Comparison of ENCODE assay signal across 13 mouse cellular contexts in the genomic region with DNA sequence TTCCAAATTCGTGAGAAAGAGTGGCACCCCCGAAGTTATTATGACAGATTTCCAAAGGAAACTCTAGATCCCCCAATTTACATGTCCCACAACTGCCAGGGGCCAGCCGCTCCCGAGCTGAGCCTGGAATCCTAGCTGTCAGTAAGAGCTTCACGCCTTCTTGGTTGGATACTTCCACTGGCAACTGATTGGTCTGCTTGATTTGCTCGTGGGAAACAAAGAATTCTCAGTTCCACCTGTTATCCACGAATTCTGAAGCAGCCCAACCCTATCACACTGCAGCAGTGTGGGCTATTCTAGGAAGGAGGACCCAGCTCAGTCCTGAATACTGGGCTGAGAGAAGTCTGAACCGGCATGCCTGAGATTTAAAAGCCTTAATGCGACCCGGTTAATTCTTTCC. TPM values are rescaled to one million over a fixed set of nuclear protein-coding genes. Genes with fewer than 3 reads are reported as not detected.
DNase-seq lines count a peak whose midpoint lies in the region; ATAC-seq and TF ChIP-seq lines count a peak whose summit lies in the region.
"Had no signal": no experiment of that assay in that cellular context is flagged by ENCODE, and none has a peak within 500 bp of the region (broad histone marks: within the 10 kb centered on the region; RNA-seq: fewer than 3 reads in every experiment).

No protein-coding gene starts in this region.

- H3K36me3 ChIP-seq in heart, embryonic 15.5 days = no peaks in the 10 kb centered on the region
- H3K36me3 ChIP-seq in embryonic facial prominence, embryonic 12.5 days = no peaks in the 10 kb centered on the region
- H3K36me3 ChIP-seq in forebrain, postnatal 0 days (ENCODE audit: insufficient read depth) = no peaks in the 10 kb centered on the region
- no peaks in the 10 kb centered on the region for H3K36me3 ChIP-seq in midbrain, postnatal 0 days (ENCODE audit: insufficient read depth, low read length)

- TF ChIP-seq CTCF in forebrain, postnatal 0 days (IDR thresholded peaks at IDR 0.05; ENCODE audit: low read depth) = no peak
- TF ChIP-seq CTCF in midbrain, postnatal 0 days (IDR thresholded peaks at IDR 0.05) = no peak

- peaks cover 22% of the 10 kb centered on the region; the same call in 1 of the 2 replicates for H3K27me3 ChIP-seq in heart, embryonic 15.5 days
- H3K27me3 ChIP-seq in embryonic facial prominence, embryonic 12.5 days = peaks cover 37% of the 10 kb centered on the region
- H3K27me3 ChIP-seq in forebrain, postnatal 0 days (ENCODE audit: insufficient read depth, low read length) = no peaks in the 10 kb centered on the region
- H3K27me3 ChIP-seq in midbrain, postnatal 0 days (ENCODE audit: insufficient read depth, low read length) = no peaks in the 10 kb centered on the region

- ATAC-seq in heart, embryonic 15.5 days (replicated peaks; ENCODE audit: insufficient number of reproducible peaks, insufficient read depth, low FRiP score, low read depth) = no peak
- no peak for ATAC-seq in embryonic facial prominence, embryonic 12.5 days (ENCODE audit: insufficient number of reproducible peaks, insufficient read depth, low FRiP score, low TSS enrichment)
- ATAC-seq in forebrain, postnatal 0 days = no peak
- ATAC-seq in midbrain, postnatal 0 days (ENCODE audit: low FRiP score) = no peak
- ATAC-seq: activated CD4-positive, CD25-positive, alpha-beta regulatory T cell, adult 4 months had no signal

- peak overlapping the region; percentile 74; the same call in 1 of the 2 replicates for H3K9ac ChIP-seq in heart, embryonic 15.5 days
- H3K9ac ChIP-seq in embryonic facial prominence, embryonic 12.5 days = no peak overlapping the region
- peak overlapping the region; percentile 96 for H3K9ac ChIP-seq in forebrain, postnatal 0 days
- H3K9ac ChIP-seq in midbrain, postnatal 0 days (replicated peaks; ENCODE audit: low read length, poor library complexity, severe bottlenecking) = peak overlapping the region; percentile 93

- 27% methylated on average over 10 of the region's 10 CpGs for WGBS in heart, embryonic 15.5 days
- 34% methylated on average over 10 of the region's 10 CpGs for WGBS in embryonic facial prominence, embryonic 12.5 days
- 13% methylated on average over 10 of the region's 10 CpGs for WGBS in forebrain, postnatal 0 days
- WGBS in midbrain, postnatal 0 days = 13% methylated on average over 10 of the region's 10 CpGs

- DNase-seq in heart, adult 18-20 months = no peak
- DNase-seq in forebrain, postnatal 0 days = peak; percentile 52
- peak; percentile 34 for DNase-seq in midbrain, postnatal 0 days (ENCODE audit: low spot score)
- no peak for DNase-seq in adrenal gland, postnatal 4 days (ENCODE audit: low spot score in 2 of 2)
- no peak for DNase-seq in lung, adult 18-20 months
- DNase-seq: right cerebral cortex, postnatal 4 days; thymus, postnatal 4 days had no signal

- peak overlapping the region; percentile 70 for H3K4me3 ChIP-seq in heart, embryonic 15.5 days
- peak overlapping the region; percentile 82; the same call in 1 of the 2 replicates for H3K4me3 ChIP-seq in embryonic facial prominence, embryonic 12.5 days
- H3K4me3 ChIP-seq in forebrain, postnatal 0 days (ENCODE audit: low read depth, low read length) = peak overlapping the region; percentile 96
- H3K4me3 ChIP-seq in midbrain, postnatal 0 days (ENCODE audit: low read depth, low read length) = peak overlapping the region; percentile 80

- peak overlapping the region; percentile 92 for H3K27ac ChIP-seq in heart, embryonic 15.5 days
- H3K27ac ChIP-seq in embryonic facial prominence, embryonic 12.5 days = no peak overlapping the region
- H3K27ac ChIP-seq in forebrain, postnatal 0 days (ENCODE audit: low read depth, low read length) = peak overlapping the region; percentile 98; the same call in 1 of the 2 replicates
- 0 out of 2 replicates have a peak overlapping the region, but pooled peaks have one; percentile 19 for H3K27ac ChIP-seq in midbrain, postnatal 0 days (ENCODE audit: low read depth, low read length)

- peak overlapping the region; percentile 89 for H3K4me2 ChIP-seq in heart, embryonic 15.5 days
- H3K4me2 ChIP-seq in embryonic facial prominence, embryonic 12.5 days (replicated peaks) = peak overlapping the region; percentile 100; the same call in 1 of the 2 replicates
- peak overlapping the region; percentile 60 for H3K4me2 ChIP-seq in forebrain, postnatal 0 days (ENCODE audit: low read depth)
- peak overlapping the region; percentile 74 for H3K4me2 ChIP-seq in midbrain, postnatal 0 days (ENCODE audit: low read depth, low read length, poor library complexity, severe bottlenecking)

- no peaks in the 10 kb centered on the region for H3K9me3 ChIP-seq in heart, embryonic 15.5 days (replicated peaks)
- no peaks in the 10 kb centered on the region for H3K9me3 ChIP-seq in embryonic facial prominence, embryonic 12.5 days
- no peaks in the 10 kb centered on the region for H3K9me3 ChIP-seq in forebrain, postnatal 0 days (ENCODE audit: low read length)
- H3K9me3 ChIP-seq in midbrain, postnatal 0 days (ENCODE audit: low read length) = no peaks in the 10 kb centered on the region

- peaks cover 31% of the 10 kb centered on the region for H3K4me1 ChIP-seq in heart, embryonic 15.5 days (replicated peaks)
- 0 out of 2 replicates have a peak, but pooled peaks cover 8% of the 10 kb centered on the region for H3K4me1 ChIP-seq in embryonic facial prominence, embryonic 12.5 days
- H3K4me1 ChIP-seq in forebrain, postnatal 0 days (ENCODE audit: insufficient read depth) = peaks cover 31% of the 10 kb centered on the region
- H3K4me1 ChIP-seq in midbrain, postnatal 0 days (ENCODE audit: insufficient read depth, low read length) = peaks cover 13% of the 10 kb centered on the region; the same call in 1 of the 2 replicates

RNA-seq across cellular contexts. Expression of a gene that starts 17.1 kb away (rescaled TPM):
- polyA plus RNA-seq in heart, embryonic 15.5 days (2015; fragmentation: Nextera tagmentation; extraction: Ambion mirVana) = not detected in 2 replicates
- not detected for total RNA-seq in heart, adult 18-20 months (2021)
- not detected in 2 replicates for polyA plus RNA-seq in embryonic facial prominence, embryonic 12.5 days (2016; fragmentation: Nextera tagmentation; extraction: Ambion mirVana)
- total RNA-seq in forebrain, postnatal 0 days (2014; rRNA removed) = not detected in 2 replicates
- not detected in 2 replicates for polyA plus RNA-seq in forebrain, postnatal 0 days (2015; fragmentation: Nextera tagmentation; extraction: Ambion mirVana)
- total RNA-seq in midbrain, postnatal 0 days (2014; rRNA removed) = not detected in 2 replicates
- not detected in 2 replicates for polyA plus RNA-seq in midbrain, postnatal 0 days (2015; fragmentation: Nextera tagmentation; extraction: Ambion mirVana)
- total RNA-seq in adrenal gland, postnatal 4 days (2021) = not detected
- total RNA-seq: left cerebral cortex, adult 8-10 months had no signal
- polyA plus RNA-seq: activated CD4-positive, CD25-positive, alpha-beta regulatory T cell, adult 4 months; kidney, embryonic 14.5 days; liver, embryonic 16.5 days had no signal

RNA-seq across cellular contexts. Expression of a gene that starts 48.7 kb away (rescaled TPM):
- polyA plus RNA-seq in heart, embryonic 15.5 days (2015; fragmentation: Nextera tagmentation; extraction: Ambion mirVana) = 88.0 and 98.5 TPM in 2 replicates
- 10 to 100 TPM; 53.4 to 62.2 TPM for total RNA-seq in heart, adult 18-20 months (2021)
- polyA plus RNA-seq in embryonic facial prominence, embryonic 12.5 days (2016; fragmentation: Nextera tagmentation; extraction: Ambion mirVana) = 103 and 111 TPM in 2 replicates
- 37.9 and 47.1 TPM in 2 replicates for total RNA-seq in forebrain, postnatal 0 days (2014; rRNA removed)
- polyA plus RNA-seq in forebrain, postnatal 0 days (2015; fragmentation: Nextera tagmentation; extraction: Ambion mirVana) = 39.2 and 48.8 TPM in 2 replicates
- 34.6 and 43.6 TPM in 2 replicates for total RNA-seq in midbrain, postnatal 0 days (2014; rRNA removed)
- 42.1 and 43.5 TPM in 2 replicates for polyA plus RNA-seq in midbrain, postnatal 0 days (2015; fragmentation: Nextera tagmentation; extraction: Ambion mirVana)
- total RNA-seq in adrenal gland, postnatal 4 days (2021) = 10 to 100 TPM; 90.2 to 93.8 TPM

Comparison
In these comparisons a context has a peak if more than half of its experiments do, and no peak if none do; other contexts are left out.
1. DNase-seq: peak in forebrain, postnatal 0 days (single experiment) and midbrain, postnatal 0 days (single experiment); none in heart, adult 18-20 months (0 of 2), adrenal gland, postnatal 4 days (0 of 2) and lung, adult 18-20 months (0 of 2).
2. Peak in every context shown above with its lines, with median percentiles within 50 percentile points of each other: H3K4me2 ChIP-seq and H3K4me3 ChIP-seq.